Mouse (Mus musculus): ENCODE data around the gene Rcor3.

Gene Rcor3

GRCm38 (mm10) chr1:192070618-192071051, 67.2 kb downstream of the Rcor3 start:
- no peak for DNase-seq (ENCODE audit: extremely low spot score, low spot score)

DNA sequence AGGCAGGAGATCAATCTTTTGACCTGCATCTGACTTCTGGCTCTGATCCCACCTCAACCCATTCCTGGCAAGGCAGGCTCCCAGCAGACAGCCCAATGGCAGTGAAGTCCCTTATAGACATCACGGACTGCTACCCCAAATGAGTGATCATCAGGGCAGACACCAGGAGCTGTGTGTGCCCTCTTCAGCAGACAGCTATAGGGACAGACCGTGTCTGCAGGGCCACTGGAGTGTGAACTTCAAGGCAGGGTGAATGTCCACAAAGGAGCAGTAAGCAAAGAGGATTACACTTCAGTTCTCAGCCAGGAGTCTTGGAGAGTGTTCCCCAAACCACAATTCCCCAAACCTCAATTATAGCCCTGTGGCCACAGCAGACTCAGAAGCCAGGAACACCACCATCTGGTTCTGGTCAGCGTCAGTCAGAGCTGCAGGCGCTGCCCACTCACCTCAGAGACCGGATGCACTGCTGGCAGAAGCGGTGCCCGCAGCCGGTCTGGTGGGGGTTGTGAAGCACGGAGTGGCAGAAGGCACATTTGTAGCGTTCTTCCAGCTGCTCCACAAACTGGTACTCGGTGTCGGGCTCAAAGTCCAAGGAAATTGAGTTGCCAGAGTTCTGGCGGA, 67.8 kb downstream of the Rcor3 start:
- no peak for DNase-seq (ENCODE audit: extremely low spot score, low spot score)

DNA sequence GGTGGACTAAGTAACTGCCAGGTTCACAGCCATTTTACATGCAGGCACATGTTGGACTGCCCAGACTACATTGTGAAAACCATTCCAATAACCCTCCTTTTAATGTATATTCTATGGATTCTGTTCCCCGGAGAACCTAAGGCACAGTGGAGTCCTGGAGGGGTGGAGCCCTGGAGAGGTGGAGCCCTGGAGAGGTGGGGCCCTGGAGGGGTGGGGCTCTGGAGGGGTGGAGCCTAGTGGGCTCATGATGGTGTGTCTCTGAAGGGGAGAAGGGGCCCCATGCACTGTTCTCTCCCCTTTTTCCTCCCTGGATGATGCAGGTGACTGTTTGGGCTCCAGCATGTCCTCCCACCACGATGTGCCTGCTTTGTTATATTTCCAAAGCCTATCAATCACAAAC, 69.7 kb downstream of the Rcor3 start:
- no peak for DNase-seq (ENCODE audit: extremely low spot score, low spot score)

- no peak for DNase-seq (ENCODE audit: extremely low spot score, low spot score)
These were observed 70.9 kb downstream of the Rcor3 start for GRCm38 (mm10) chr1:192066956-192067355.

DNA sequence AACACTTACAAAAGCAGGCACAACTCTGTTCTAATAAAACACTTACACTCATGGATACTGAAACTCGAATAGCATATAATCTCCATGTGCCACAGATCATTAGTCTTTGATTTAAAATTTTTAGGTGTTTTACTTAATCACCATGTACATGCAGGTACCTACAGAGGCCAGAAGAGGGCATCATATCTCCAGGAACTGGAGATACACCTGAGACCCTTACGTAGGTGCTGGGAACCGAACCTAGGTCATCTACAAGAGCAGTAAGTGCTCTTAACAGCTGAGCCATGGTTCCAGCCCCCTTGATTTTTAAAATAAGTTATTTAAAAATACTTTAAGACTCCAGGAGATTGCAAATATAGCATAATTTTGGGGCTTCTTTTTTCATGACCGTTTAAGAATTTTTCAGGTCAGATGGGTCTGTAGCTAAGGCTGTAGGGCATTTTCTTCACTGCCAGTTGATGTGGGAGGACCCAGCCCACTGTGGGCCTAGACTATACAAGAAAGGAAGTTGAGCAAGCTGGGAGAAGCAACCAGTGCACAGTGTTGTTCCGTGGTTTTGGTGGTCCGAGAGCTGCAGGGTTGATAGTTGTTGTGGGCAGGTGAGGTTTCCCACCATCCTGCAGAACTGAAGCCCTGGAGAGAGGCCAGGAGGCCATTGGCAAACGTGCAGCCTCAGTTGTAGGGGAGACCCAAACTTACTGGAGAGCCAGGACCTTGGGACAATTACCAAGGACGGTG, 74.5 kb downstream of the Rcor3 start:
- DNase-seq (ENCODE audit: extremely low spot score, low spot score): no peak

DNA sequence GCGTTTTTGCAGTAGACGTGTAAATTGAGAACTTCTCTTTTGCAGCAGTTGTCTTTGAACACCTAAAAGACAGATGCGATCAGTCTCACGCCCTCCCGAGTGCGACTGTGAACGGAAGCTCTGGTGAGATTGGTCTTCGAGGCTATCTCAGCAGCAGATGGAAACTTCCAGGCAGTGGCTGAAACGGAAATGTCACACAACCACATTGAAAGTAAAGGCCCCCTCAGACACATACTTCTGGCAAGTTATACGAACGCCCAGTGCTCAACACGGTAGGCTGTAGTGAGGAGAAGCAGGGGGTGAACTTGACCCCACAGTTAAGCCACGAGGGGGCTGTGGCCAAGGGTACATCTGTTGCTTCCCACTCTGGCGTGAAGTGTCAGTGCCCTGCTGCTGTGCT, 75.2 kb downstream of the Rcor3 start:
- no peak for DNase-seq (ENCODE audit: extremely low spot score, low spot score)

DNA sequence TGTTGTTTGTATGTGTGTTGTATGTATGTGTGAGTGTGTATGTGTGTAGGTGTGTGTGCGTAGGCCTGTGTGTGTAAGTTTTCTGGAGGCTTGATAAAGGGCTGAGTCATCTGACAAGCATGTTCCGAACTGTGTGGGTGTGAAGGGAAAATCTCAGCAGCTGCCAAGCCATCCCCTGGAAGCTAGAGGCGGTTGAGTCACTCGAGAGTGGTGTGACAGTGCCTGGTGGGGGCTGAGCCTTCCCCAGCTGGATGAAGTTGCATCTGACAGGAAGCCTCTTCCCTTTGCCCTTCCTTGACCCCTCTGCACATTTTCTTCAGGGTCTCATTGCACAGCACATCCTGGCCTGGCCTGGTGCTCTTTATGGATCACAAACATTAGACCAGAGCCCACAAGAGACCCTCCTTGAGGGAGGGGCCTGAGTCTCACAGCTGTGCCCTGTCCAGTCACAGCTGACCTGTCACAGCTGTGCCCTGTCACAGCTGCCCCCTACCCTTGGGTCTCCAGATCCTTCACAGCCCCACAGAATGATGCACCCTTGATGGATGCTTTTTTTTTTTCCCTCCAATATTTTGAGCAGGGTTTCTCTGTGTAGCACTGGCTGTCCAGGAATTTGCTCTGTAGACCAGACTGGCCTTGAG, 76.1 kb downstream of the Rcor3 start:
- no peak for DNase-seq (ENCODE audit: extremely low spot score, low spot score)

DNA sequence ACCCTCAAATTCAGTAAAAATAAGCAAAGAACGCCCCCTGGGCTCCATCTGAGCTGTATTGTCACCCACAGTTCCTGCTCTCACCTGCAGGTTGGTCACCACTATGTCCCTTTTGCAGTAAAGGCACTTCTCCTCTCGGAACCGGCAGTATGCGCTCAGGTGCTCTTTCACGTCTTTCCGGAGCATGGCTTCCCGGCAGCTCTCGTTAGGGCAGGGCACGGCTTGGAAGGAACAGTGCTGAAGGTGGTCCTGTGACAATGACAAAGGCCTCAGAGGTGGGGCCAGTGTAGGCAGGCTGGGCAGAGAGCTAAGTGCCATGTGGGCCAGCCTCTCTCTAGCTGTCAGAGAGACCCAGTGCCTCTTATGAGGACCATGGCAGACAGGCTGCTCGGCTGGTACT, 79.0 kb downstream of the Rcor3 start:
- DNase-seq (ENCODE audit: extremely low spot score, low spot score): no peak

GRCm38 (mm10) chr1:192053726-192054125, 84.1 kb downstream of the Rcor3 start:
- no peak for DNase-seq (ENCODE audit: extremely low spot score, low spot score)

GRCm38 (mm10) chr1:192052986-192053385, 84.9 kb downstream of the Rcor3 start:
- no peak for DNase-seq (ENCODE audit: extremely low spot score, low spot score)

GRCm38 (mm10) chr1:192052461-192052860, 85.4 kb downstream of the Rcor3 start:
- no peak for DNase-seq (ENCODE audit: extremely low spot score, low spot score)

Measured in neural tube, embryonic 10.5 days (tissue).